Mouse (Mus musculus) testis, adult 2 months (tissue): ENCODE data around the gene Aspm.

ENCODE experiments used
- CTCF ChIP-seq: fragments of 200-500 bp; IDR thresholded peaks from 2 replicates; pipeline ENCODE4 v1.5.1; 2012; ENCODE audit warnings: low read depth, mild to moderate bottlenecking, inconsistent platforms, low read length, moderate library complexity; ENCODE audit not compliant: control insufficient read depth, insufficient read depth, insufficient replicate concordance
- POLR2A ChIP-seq: fragments of 200-500 bp; IDR thresholded peaks from 2 replicates; pipeline ENCODE4 v1.6.1; 2012; ENCODE audit warnings: low read depth, mild to moderate bottlenecking, inconsistent platforms, low read length, moderate library complexity; ENCODE audit not compliant: control insufficient read depth

GRCm38 (mm10) chr1:139499751-139500150, 45.2 kb downstream of the Aspm start:
- TF ChIP-seq CTCF = no peak
- no peak for TF ChIP-seq POLR2A
